Mouse (Mus musculus): ENCODE results near the gene Npc2.

DNA sequence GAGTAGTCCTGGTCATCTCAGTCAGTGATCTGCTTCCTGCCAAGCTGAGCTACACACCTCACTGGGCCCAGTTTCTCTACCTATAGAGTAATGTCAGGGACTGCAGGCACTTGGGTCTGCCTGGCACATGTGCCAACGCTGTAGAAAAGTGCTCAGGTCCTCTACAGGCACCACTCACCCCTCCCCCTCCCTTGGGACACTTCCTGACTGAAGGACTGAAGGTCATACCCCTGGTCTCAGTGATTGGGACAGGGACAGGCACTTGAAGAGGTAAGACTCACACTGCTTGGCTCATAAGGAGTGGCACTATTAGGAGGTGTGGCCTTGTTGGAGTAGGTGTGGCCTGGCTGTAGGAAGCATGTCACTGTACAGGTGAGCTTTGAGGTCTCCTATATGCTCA lies 37.9 kb upstream of the Npc2 start:
- no peak for TF ChIP-seq CTCF (IDR thresholded peaks at IDR 0.05; ENCODE audit: borderline replicate concordance, insufficient read depth, low read depth, low read length)
- no peak for TF ChIP-seq POLR2A (IDR thresholded peaks at IDR 0.05; ENCODE audit: borderline replicate concordance, insufficient read depth, low read length)
